Mouse (Mus musculus) liver (tissue): ENCODE measurements around the gene Me3.
"Not testable (repeated sequence)": the region's sequence is repeated elsewhere in the genome, so short reads cannot be mapped to it uniquely, and the experiment has no call there.

Experiments
- DNase-seq: peaks from one replicate; pipeline ENCODE4 v3.0.0-alpha.2; 2020; ENCODE audit warnings: mixed read lengths

Me3 gene

DNA sequence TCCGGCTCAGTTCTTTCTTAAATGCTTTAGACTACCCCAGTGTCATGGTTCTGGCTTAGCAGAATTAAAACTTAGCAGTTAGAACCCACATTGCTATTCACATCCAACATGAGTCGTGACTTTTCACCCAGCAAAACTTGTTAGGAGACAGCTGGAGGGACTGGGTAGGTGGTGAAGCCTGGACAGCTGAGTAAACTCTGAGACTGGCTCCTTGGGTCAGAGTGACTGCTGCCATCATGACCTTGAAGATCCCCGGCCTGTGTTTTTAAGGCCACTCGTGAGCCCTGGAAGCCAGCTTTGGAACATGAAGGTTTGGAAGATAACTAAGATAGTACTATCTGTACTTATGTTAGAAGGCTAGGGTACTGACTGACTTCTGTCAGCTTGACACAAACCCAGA lies 35.4 kb downstream of the Me3 start:
- no peak for DNase-seq

GRCm38 (mm10) chr7:89669461-89669860 lies 37.3 kb downstream of the Me3 start:
- DNase-seq: no peak

GRCm38 (mm10) chr7:89671104-89671831 lies 39.1 kb downstream of the Me3 start:
- no peak for DNase-seq

DNA sequence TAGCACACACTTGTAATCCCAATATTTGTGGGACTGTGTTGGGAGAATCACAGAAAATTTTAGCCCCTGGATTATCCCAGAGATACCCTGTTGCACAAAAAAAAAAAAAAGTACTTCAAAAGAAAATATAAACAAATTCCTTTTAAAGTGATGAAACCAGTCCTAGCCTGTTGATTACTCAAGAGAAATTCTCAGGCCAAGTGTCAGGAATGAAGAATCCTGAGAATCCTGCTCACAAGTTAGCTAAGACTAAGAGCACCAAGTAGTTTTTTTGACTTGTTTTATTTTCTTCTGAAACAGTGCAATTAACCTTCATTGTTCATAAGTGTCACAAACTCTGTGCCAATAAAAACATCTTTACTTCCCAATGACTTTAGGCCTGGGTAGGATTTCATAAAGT lies 44.0 kb downstream of the Me3 start:
- DNase-seq: no peak

- DNase-seq: no peak
These were observed 45.7 kb downstream of the Me3 start for GRCm38 (mm10) chr7:89677850-89678249.

DNA sequence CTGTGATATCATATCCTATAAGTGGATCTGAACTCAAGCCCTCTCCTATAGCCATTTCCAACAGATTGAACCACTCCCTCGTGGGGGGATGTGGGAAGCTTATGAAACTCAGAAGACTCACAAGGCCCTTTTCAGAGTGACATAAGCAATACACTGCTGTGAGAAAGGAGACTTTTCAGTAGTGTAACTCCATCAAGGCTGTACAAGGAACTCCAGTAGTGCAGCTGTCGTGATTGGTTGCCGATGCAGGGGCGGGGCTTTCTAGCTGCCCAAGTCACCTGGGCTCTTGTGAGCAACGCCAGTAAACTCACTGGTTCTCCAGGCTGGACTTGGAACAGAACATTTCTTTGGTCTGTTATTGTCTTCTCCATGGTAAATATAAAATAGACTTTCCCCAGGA lies 46.5 kb downstream of the Me3 start:
- DNase-seq: no peak

DNA sequence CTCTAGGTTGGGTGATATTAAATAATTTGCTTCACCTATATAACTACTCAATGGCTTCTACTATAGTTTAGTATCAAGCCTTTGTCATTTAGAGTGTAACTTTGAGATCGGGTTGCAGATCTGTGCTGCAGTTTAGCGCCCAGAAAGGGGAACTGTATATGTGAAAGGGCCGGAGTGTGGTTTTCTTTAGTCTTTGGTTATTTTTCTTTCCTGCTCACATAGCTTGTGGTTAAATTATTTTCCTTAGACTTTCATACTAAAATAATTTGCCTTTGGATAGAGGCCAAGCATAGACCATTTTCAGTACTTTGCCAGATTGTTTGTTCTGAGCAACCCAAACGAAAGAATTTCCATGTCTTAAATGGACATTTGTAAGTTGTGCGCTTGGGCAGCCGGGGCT lies 46.9 kb downstream of the Me3 start:
- no peak for DNase-seq

DNA sequence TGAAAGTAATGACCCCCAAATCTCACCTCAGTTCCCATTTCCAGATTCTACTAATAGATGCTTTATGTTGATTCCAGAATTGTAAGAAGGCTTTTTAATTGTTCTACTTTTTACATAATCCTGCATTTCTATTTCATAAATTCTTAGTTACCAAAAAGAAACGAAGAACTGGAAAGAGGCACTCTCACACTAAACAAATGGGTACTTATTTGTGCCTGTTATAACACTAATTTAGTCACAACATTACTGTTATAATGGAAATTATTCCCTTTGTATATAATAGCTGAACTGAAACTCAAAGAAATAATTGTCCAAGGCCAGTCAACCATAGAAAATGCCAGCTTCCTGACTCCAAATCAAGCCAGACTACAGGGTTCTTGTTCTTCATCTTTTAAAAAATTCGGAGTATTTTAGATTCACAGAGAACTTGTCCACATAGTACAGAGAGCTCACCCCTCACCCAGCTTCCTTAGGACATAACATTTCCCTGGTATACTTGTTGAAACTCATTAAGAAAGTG lies 47.5 kb downstream of the Me3 start:
- no peak for DNase-seq

- DNase-seq: no peak
These were observed 48.7 kb downstream of the Me3 start for GRCm38 (mm10) chr7:89680891-89681290.

- no peak for DNase-seq
These were observed 49.7 kb downstream of the Me3 start for GRCm38 (mm10) chr7:89681666-89682470.

- peak; percentile 7 for DNase-seq
These were observed 66.0 kb downstream of the Me3 start for GRCm38 (mm10) chr7:89698186-89698585.

GRCm38 (mm10) chr7:89699668-89700350 lies 67.6 kb downstream of the Me3 start:
- DNase-seq: no peak

- DNase-seq: no peak
These were observed 68.3 kb downstream of the Me3 start for GRCm38 (mm10) chr7:89700511-89700910.

GRCm38 (mm10) chr7:89710776-89711175 lies 78.6 kb downstream of the Me3 start:
- no peak for DNase-seq

GRCm38 (mm10) chr7:89713059-89713458 lies 80.9 kb downstream of the Me3 start:
- DNase-seq: no peak

DNA sequence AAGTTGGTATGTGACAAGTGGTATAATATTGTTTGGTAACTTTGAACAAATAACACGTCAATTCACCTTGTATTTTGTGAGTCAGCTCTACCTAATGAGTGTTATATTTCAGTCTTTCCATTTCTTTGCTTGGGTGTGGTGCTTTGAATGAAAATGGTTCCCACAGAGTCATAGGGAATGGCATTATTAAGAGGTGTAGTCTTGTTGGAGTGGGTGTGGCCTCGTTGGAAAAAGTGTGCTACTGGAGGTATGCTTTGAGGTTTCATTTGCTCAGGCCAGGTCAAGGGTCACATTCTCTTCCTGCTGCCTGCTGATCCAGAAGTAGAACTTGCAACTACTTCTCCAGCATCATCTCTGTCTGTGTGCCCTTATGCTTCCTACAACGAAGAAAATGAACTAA lies 84.0 kb downstream of the Me3 start:
- DNase-seq: no peak

GRCm38 (mm10) chr7:89717521-89717920 lies 85.3 kb downstream of the Me3 start:
- DNase-seq: no peak

DNA sequence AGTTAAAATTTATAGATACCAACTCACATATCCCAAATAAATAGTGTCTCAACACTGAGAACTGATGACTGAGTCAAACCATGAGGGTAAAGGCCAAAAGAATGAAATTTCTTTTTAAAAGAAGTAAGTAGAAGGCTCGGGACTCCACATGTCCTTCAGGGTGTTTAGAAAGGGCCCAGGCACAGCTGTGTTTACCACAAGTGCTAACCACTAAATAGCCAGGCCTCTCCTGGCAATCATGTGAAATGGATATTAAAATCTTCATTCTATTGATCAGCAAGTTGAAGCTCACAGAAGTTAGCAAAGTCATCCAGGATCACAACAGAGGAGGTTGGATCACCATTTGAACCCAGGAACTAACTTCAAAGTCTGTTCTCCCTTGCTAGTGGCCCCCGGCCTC lies 86.1 kb downstream of the Me3 start:
- DNase-seq: no peak

- DNase-seq: no peak
These were observed 88.1 kb downstream of the Me3 start for GRCm38 (mm10) chr7:89720256-89720655.

DNA sequence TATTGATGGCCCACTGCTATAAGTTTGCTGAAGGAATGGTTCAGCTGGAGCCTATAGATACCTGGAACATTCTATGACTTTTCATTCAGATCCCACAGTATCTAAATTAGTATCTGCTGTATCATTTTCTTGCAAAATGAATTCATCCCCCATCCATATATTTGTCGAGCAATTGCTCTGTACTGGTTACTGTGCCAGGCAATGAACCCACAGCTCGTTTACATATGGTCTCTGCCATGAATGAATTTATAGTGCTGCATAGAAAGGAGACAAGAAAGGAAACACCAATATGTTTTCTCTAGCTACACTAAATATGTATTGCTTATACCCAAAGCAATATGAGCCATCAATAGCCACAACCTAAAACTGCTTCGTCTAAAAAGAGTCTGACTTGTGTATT lies 94.5 kb downstream of the Me3 start:
- no peak for DNase-seq

- DNase-seq: no peak
These were observed 95.4 kb downstream of the Me3 start for GRCm38 (mm10) chr7:89727615-89728014.

GRCm38 (mm10) chr7:89728393-89728792 lies 96.2 kb downstream of the Me3 start:
- DNase-seq: no peak

GRCm38 (mm10) chr7:89730514-89730913 lies 98.3 kb downstream of the Me3 start:
- no peak for DNase-seq

DNA sequence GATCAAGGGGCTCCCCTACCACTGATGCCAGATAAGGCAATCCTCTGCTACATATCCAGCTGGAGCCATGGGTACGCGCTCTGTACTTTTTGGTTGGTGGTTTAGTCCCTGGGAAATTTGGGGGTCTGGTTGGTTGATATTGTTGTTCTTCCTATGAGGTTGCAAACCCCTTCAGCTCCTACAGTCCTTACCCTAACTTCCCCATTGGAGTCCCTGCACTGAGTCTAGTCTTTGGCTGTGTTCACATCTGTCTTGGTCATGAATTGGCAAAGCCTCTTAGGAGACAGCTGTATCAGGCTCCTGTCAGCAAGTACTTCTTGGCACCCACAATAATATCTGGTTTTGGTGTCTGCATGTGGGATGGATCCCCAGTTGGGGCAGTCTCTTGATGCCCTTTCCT lies 98.9 kb downstream of the Me3 start:
- not testable (repeated sequence) for DNase-seq
